Mouse (Mus musculus): ENCODE measurements around the gene Igfbp2. TPM values are rescaled to one million over a fixed set of nuclear protein-coding genes. Genes with fewer than 3 reads are reported as not detected.

Igfbp2 gene
- polyA plus RNA-seq, 1 experiment from 2014 or later, result 341 TPM

Other genes starting within 250 kb of the Igfbp2 start
- 23.9 and 24.5 TPM in 2 replicates for gene Smarcal1, start 241.3 kb upstream of the Igfbp2 start, polyA plus RNA-seq (2015; fragmentation: Nextera tagmentation; extraction: Ambion mirVana)
- gene Ankar, start 123.9 kb upstream of the Igfbp2 start, polyA plus RNA-seq (2015; fragmentation: Nextera tagmentation; extraction: Ambion mirVana), result not detected in 2 replicates
- 1,001 and 1,078 TPM in 2 replicates for gene Rpl37a, start 113.2 kb upstream of the Igfbp2 start, polyA plus RNA-seq (2015; fragmentation: Nextera tagmentation; extraction: Ambion mirVana)
- gene Igfbp5, start 50.4 kb downstream of the Igfbp2 start, polyA plus RNA-seq (2015; fragmentation: Nextera tagmentation; extraction: Ambion mirVana), result 90.8 and 102 TPM in 2 replicates
- gene Tnp1, start 191.4 kb downstream of the Igfbp2 start, polyA plus RNA-seq (2015; fragmentation: Nextera tagmentation; extraction: Ambion mirVana), result not detected in 2 replicates

Data from neural tube, embryonic 15.5 days (tissue).